Mouse (Mus musculus): ENCODE measurements around the gene Ppp1r35.
"Not testable (repeated sequence)": the region's sequence is repeated elsewhere in the genome, so short reads cannot be mapped to it uniquely, and the experiment has no call there.

The Ppp1r35 gene

DNA sequence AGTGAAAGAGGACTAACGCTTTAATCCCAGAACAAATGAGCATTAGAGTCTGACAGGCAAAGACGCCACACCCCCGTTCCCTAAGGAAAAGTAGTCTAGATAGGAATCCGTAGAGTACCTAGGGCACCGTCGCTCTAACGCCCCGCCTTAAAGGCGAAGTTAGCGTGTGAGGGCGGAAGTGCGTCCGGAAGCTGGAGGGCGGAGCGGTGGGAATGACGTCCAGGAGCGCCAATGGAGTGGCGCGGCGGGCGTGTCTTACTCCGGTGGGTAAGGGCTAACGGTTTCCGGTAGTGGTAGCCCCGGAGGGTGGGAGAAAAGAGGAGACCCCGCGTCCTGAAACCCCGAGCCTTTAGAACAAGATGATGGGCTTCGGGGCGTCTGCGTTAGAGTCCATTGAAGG is at the start of gene Ppp1r35:
Ppp1r35 (plus strand) TSS at position 215 of the 400 bp plus-strand sequence.
- DNase-seq (ENCODE audit: low spot score in 2 of 2): peak; percentile 93 to 96

- DNase-seq (ENCODE audit: low spot score in 2 of 2): no peak
Observed at GRCm38 (mm10) chr5:137733638-137734288, 44.9 kb upstream of the Ppp1r35 start.

DNA sequence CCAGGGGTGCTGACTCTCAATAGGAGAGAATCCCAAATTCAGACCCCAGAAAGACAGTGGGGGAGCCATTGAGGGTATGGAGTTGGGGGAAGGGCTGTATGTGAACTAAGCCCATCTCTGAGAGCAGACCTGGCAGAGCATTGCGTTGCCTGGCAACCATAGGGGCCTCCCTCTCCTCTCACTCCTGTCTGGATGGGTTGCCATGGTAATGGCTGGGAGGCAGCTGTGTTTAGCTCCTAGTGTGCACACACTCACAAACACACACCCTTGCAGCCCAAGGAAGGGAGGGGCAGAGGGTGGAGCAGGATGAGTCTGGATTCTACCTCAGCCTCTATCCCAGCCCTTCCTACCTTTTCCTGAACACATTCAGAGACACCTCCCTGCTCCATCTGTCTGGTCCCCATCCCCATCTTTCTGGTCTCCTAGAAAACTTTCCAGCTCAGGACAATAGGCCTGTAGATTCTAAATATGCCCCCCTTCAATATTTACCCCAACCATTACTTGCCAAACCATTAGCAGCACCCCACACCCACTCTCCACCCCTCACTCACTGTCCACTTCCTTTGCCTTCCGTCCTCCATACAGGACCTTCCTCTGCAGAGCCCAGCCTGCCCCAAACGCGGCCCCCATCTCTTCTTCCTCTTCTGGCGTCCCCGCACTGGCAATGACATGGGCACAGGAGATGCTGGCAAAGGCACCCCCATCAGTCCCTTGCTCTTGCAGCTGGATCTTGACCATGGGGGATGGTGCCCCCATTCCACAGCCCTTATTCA is 44.2 kb upstream of the Ppp1r35 start:
- no peak for DNase-seq (ENCODE audit: low spot score in 2 of 2)

DNA sequence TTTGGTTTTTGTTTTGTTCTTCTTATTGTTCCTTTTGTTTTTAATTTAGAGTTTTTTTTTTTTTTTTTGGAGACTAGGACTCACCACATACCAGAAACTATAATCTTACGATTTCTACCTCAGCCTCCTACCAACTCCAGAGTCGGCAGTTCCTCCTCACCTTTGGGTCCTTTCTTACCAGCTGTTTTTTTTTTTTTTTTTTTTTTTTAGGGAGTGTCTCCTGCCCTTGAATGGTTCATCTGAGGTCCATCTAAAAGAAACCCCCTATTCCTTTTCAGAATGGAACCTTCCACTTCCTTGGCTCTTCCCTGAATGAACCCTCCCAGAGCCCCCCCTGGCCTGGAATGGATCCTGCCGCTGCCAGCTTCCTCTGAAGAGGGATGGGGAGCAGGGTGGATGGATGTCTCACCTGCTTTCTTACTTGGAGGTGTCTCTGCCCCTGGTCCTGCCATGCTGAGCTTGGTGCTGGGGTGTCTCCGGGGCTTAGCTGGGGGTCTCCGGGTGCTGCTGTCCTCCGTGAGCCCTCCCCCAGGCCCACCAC is 41.2 kb upstream of the Ppp1r35 start:
- DNase-seq (ENCODE audit: low spot score in 2 of 2): no peak

- DNase-seq (ENCODE audit: low spot score in 2 of 2): no peak
Observed at GRCm38 (mm10) chr5:137738516-137738915, 40.1 kb upstream of the Ppp1r35 start.

- no peak for DNase-seq (ENCODE audit: low spot score in 2 of 2)
Observed at GRCm38 (mm10) chr5:137739471-137739870, 39.2 kb upstream of the Ppp1r35 start.

- DNase-seq (ENCODE audit: low spot score in 2 of 2): no peak
Observed at GRCm38 (mm10) chr5:137740506-137740905, 38.1 kb upstream of the Ppp1r35 start.

GRCm38 (mm10) chr5:137741023-137741931 is 37.4 kb upstream of the Ppp1r35 start, which contains the start of gene Nyap1:
Nyap1 (minus strand) TSS chr5:137741607.
- peak; percentile 74 to 76 for DNase-seq (ENCODE audit: low spot score in 2 of 2)

GRCm38 (mm10) chr5:137742048-137742447 is 36.6 kb upstream of the Ppp1r35 start:
- no peak for DNase-seq (ENCODE audit: low spot score in 2 of 2)

- DNase-seq (ENCODE audit: low spot score in 2 of 2): no peak
Observed at GRCm38 (mm10) chr5:137742836-137743235, 35.8 kb upstream of the Ppp1r35 start.

DNA sequence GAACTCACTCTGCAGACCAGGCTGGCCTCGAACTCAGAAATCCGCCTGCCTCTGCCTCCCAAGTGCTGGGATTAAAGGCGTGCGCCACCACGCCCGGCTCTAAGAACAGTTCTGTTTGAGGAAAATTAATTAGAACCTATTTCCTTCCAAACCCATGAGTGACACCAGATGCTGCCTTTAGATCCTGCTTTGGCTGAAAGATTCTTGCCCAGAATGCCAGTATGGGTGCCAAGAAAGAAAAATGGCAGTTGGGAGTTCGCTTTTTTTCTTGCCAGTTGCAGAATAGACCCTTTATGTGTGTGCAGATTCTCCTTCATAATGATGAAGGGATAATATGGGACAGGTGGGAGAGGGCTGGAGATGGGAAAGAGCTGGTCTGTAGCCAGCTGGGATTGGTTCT is 34.5 kb upstream of the Ppp1r35 start:
- DNase-seq (ENCODE audit: low spot score in 2 of 2): no peak

DNA sequence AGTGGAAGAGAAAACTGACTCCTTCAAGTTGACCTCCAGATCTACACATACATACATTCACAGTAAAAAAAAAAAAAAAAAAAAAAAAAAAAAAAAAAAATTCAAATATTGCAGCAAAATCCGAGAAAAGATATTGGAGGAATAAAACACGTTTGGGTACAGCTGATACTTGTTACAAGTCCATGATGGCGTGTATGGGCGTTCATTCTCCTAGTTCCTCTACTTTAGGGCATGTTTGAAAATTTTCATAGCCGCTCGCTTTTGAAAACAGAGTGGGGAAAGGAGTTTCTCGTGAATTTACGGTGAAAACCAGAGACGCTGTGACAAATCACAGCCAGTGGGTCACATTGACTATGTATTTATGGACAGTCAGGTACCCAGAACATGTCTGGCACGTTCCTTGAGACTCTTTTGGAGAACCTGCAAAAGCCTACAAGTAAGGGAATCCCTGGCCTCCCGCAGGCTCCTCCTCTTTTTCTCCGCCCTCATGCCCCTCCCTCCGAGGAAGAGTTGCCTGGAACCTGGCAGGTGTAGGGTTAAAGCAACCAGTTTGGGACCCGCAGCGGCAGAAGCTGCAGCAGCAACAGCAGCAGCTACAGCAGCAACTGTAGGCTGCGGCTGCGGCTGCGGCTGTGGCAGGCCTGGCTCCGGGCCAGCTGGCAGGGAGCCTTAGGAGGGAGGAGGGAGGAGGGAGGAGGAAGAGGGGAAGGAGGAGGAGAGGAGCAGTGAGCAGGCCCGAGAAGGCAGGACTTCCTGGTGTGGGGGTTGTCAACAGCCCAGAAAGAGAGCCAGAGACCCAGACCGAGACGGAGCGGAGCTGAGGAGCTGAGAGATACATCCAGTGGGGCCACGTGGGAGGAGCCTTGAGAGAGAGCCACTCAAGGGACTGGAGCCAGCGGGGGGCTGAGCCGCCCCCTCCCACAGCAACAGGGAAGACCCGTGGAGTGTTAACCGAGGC is 33.2 kb upstream of the Ppp1r35 start, which contains the start of gene Tsc22d4:
Tsc22d4 (plus strand) TSS at position 517 of the 958 bp plus-strand sequence.
- DNase-seq (ENCODE audit: low spot score in 2 of 2): peak; percentile 93 to 96

DNA sequence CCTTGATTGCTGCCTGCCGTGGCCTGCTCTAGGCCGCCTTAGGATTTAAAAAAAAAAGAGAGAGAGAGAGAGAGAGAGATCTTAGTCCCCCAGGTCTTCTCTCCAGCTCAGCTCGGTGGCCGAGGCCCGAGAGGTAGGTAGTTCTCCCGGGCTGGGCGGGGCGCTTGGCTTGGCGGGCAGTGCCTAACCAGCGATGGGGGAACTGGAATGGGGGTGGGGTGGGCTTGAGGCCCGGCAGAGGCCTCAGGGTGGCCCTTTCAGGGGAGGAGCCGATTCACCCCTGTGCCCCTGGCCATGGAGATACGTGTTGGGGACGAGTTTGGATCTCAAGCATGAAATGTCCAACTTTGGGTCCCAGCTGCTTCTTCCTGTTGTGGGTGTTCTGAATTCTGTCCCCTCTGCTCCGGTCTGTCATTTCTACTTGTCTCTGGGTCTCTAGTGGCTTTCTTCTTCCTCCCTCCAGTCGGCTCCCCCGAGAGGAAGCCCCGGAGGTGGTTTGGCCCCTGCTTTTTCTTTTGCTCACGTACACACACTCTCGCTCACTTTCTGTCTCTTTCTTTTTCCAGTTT is 32.3 kb upstream of the Ppp1r35 start:
- DNase-seq (ENCODE audit: low spot score in 2 of 2): peak; percentile 70 to 79

- peak in 1 of 2 experiments; percentile 30 for DNase-seq (ENCODE audit: low spot score in 2 of 2)
Observed at GRCm38 (mm10) chr5:137746851-137747325, 31.8 kb upstream of the Ppp1r35 start.

- peak in 1 of 2 experiments; percentile 51 for DNase-seq (ENCODE audit: low spot score in 2 of 2)
Observed at GRCm38 (mm10) chr5:137747326-137747961, 31.2 kb upstream of the Ppp1r35 start.

- DNase-seq (ENCODE audit: low spot score in 2 of 2): no peak
Observed at GRCm38 (mm10) chr5:137748130-137748770, 30.4 kb upstream of the Ppp1r35 start.

DNA sequence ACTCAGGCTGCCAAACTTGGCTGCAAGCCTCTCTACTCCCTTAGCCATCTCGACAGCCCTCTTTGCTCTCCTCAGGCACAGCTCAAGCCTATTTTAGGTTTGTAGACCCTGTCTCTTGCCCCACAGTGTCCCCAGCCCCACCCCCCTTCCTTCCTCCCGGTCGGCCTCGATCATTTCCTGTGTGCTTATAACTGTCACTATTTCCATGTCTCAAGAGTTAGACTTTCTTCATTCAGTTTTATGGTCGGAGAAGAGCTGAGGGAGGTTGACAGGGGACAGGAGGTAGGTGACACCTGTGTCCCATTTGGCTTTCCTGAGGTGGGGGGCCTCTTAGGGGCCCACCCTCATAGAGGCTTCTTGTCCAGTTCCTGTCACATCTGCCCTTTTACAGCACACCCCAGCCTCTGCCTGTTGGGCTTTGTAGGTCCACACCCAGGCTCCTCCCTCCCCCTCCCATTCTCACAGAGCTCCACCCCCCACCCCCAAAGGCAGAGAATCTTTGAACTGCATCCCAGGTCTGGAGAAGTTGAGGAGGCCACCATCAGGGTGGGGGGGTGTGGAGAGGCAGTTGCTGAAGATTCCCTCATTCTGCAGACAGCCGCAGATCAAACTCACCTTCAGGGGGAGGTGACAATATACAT is 29.3 kb upstream of the Ppp1r35 start:
- no peak for DNase-seq (ENCODE audit: low spot score in 2 of 2)

DNA sequence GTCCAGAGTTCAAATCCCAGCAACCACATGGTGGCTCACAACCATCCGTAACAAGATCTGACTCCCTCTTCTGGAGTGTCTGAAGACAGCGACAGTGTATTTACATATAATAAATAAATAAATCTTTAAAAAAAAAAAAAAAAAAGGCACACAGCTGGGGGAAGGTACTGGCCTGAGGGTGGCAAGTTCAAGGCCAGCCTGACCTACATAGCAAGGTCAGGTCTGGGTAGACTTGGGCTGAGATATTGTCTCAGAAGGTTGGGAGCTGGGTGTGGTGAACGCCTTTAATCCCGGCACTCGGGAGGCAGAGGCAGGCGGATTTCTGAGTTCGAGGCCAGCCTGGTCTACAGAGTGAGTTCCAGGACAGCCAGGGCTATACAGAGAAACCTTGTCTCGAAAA is 28.4 kb upstream of the Ppp1r35 start:
- not testable (repeated sequence) for DNase-seq (ENCODE audit: low spot score in 2 of 2)
